Mouse (Mus musculus): ENCODE results near the gene Arfgap2.

DNA sequence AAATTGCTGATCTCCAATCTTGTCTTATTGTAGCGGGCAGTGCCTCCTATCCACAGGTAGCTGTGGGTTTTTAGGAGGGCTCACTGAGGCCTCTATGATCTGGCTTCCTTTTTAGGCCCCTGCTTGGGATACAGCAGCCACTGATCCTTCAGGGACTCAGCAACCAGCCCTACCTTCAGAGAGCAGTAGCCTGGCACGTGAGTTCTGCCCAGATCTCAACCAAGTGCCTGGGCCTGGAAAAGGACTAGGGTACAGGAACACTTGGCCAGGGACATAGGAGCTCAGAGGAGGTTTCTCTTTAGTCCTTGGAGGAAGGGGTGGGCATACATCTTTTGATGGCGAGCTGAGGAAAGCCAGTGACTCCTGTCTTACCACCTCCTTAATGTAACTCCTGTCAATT, 3.3 kb downstream of the Arfgap2 start:
- TF ChIP-seq CTCF (IDR thresholded peaks at IDR 0.05; ENCODE audit: borderline replicate concordance, extremely low read depth, insufficient read depth, insufficient read length), result no peak
- TF ChIP-seq POLR2A (IDR thresholded peaks at IDR 0.05; ENCODE audit: borderline replicate concordance, extremely low read depth, insufficient read depth, insufficient read length, poor library complexity, severe bottlenecking), result no peak
